Mouse (Mus musculus): ENCODE results near the gene Spata25. TPM values are rescaled to one million over a fixed set of nuclear protein-coding genes. Genes with fewer than 3 reads are reported as not detected.
"Not testable (repeated sequence)": the region's sequence is repeated elsewhere in the genome, so short reads cannot be mapped to it uniquely, and the experiment has no call there.

Gene Spata25
- total RNA-seq, 1 experiment from 2014 or later: not detected

DNA sequence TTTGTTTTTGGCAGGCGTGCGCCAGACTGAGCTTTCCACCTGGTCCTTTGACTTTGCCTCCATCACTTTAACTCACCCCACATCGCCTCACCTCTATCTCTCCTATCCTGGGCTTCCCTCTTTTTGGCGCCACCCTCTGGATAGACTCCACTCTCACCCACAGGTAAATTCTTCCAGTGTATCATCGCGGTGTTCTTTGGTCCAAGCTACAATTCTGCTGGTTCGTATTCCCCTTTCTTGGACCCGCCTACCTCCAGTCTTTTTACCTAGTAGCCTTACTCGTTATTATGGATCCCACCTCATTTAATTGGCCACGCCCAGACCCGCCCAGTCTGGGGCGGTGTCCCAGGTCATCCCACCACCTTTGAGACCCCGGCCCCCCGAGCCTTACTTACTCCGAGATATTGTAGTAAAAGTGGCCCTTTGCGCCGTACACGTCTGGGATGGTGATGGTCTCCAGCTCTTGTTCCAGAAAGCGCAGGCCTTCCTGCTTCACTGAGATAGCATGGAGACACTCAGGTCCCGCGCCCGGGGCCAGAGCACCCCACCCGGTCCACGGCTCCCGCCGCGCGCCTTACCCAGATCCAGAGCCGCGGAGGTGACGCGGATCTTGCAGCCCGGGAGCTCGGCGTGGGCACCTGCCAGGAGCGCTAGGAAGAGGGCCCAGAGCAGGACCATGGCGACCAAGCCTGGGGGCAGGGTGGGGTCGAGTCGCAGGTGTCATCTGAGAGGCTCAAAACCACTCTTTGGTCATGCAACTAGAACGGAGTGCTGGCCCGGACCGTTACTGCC lies 28.2 kb upstream of the Spata25 start:
- no peak for ATAC-seq (ENCODE audit: extremely low read depth, insufficient number of reproducible peaks, low FRiP score, poor library complexity, severe bottlenecking)

DNA sequence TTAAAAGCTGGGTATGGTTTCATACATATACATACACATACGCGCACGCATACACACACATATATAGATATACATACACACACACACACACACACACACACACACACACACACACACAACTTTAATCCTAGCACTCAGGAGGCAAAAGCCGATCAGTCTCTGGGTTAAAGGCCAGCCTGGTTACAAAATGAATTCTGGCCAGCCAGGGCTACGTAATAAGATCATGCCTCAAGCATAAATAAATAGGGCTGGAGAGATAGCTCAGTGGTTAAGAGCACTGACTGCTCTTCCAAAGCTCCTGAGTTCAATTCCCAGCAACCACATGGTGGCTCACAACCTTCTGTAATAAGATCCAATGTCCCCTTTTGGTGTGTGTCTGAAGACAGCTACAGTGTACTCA lies 27.2 kb upstream of the Spata25 start:
- not testable (repeated sequence) for ATAC-seq (ENCODE audit: extremely low read depth, insufficient number of reproducible peaks, low FRiP score, poor library complexity, severe bottlenecking)

DNA sequence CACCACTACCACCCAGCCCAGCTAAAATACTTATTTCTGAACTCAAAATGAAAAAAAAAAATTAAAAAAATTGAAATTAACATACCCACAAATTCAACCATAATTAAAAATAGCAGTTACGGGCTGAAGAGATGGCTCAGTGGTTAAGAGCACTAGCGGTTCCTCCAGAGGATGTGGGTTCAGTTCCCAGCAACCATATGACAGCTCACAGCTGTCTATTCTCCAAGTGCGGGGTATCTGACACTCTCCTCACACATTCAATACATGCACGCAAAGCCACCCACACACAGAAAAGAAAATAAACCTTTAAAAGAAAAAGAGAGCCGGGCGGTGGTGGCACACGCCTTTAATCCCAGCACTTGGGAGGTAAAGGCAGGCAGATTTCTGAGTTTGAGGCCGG lies 21.7 kb upstream of the Spata25 start:
- ATAC-seq (ENCODE audit: extremely low read depth, insufficient number of reproducible peaks, low FRiP score, poor library complexity, severe bottlenecking): 0 out of 2 replicates have a peak, but pooled peaks have one; percentile 26

DNA sequence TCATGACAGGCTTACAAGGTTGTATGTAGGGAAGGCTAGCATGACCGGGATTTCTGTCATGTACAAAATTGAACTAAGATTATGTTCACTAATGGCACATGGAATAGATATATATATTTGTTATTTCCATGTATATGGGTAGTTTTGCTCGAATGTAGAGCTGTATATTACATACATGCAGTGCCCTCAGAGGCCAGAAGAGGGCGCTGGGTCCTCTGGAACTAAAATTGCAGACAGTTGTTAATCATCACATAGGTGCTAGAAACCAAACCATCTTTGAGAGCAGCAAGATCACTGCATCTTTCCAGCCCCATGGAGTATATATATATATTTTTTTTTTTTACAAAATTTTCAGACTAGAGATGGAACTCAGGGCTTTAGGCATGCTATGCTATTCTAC lies 17.4 kb upstream of the Spata25 start:
- ATAC-seq (ENCODE audit: extremely low read depth, insufficient number of reproducible peaks, low FRiP score, poor library complexity, severe bottlenecking): no peak

DNA sequence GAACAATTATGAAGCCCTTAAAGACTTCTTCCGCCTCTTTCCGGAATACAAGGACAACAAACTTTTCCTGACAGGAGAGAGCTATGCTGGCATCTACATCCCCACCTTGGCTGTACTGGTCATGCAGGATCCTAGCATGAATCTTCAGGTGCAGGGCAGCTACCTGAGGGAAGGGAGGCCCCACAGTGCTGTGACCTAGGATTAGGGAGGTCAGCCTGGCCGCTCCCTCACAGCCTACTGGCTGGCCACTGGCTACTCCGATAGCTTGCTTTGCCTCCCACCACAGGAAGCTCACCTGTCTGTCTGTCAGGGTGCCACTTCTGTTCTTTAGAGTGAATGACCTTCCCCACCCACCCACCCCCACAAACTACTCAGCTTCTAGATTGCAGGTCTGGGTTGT lies 6.8 kb upstream of the Spata25 start:
- no peak for ATAC-seq (ENCODE audit: extremely low read depth, insufficient number of reproducible peaks, low FRiP score, poor library complexity, severe bottlenecking)

DNA sequence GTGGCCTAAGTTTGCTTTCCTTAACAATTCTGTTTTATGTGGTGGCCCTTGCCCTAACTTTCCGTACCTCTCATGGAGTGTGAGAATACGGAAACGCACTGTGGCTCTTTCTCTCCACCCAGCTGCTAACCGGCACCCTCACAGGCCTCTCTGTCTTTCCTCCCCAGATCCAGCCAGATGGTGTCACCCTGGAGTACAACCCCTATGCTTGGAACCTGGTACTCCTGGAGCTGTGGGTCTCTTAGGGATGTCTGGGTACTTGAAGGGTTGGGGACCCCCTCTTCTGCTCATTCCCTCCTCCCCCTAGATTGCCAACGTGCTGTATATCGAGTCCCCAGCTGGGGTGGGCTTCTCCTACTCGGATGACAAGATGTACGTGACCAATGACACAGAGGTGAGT lies 6.2 kb upstream of the Spata25 start:
- ATAC-seq (ENCODE audit: extremely low read depth, insufficient number of reproducible peaks, low FRiP score, poor library complexity, severe bottlenecking): no peak

DNA sequence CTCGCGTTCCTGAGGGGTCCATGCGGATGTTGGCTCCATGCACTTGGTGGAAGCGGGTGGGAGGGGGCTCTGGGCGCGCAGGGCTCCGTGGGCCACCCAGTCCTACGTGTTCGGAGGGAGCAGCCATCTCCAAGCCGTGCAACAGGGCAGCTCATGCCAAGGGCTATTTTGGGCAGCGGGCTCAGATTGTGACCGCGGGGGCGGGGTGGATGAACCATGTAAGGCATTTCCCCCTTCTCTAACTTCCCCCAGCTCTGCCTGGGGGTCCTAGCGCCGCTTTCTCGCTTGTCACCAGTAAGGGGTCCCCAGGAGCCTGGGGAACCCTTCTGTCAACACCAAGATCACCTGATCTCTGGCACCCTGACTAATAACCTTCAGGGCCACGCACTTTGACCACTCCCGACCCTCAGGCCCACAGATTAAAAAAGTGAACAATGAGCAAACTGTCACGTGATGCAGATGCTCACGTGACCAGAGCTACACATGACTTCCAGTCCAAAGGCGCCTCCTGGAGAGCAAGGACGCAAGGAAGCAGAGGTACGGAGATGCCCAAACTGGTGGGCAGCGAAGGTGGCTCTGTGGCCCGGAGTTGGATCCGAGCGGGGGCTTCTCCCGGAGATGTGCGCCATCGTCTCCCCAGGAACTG lies 5.1 kb upstream of the Spata25 start, which contains the start of gene Neurl2:
TSS of gene Neurl2 (minus strand) at position 143 of the 646 bp plus-strand sequence.
- peak; percentile 37 for ATAC-seq (ENCODE audit: extremely low read depth, insufficient number of reproducible peaks, low FRiP score, poor library complexity, severe bottlenecking)

DNA sequence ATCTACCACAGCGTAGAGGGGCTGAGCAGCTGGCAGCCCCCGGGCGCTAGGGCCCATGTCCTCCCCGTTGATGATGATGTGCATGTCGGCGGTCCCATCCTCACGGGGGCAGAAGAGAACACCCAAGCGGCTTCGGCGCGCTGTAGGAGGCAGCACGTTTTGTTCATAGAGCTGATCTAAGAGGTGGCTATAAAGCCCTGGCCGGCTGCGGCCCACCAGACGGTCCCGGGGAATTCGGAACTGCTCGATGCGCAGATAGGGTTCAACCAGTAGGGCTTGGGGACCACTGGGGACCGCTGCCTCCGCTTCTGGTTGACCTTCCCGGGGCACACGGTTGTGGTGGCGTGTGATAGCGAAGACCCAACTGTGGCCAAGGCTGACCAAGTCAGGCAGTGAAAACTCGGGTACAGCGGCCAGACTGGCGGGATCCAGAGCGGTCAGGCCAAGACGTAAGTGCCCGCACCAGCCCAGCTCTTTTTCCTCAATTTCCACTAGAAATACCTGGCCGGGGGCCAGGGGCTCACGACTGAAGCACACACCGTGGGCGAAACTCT lies 4.5 kb upstream of the Spata25 start, which contains the start of gene Ctsa:
TSS of gene Ctsa (plus strand) at position 126 of the 554 bp plus-strand sequence.
- peak; percentile 75 for ATAC-seq (ENCODE audit: extremely low read depth, insufficient number of reproducible peaks, low FRiP score, poor library complexity, severe bottlenecking)

DNA sequence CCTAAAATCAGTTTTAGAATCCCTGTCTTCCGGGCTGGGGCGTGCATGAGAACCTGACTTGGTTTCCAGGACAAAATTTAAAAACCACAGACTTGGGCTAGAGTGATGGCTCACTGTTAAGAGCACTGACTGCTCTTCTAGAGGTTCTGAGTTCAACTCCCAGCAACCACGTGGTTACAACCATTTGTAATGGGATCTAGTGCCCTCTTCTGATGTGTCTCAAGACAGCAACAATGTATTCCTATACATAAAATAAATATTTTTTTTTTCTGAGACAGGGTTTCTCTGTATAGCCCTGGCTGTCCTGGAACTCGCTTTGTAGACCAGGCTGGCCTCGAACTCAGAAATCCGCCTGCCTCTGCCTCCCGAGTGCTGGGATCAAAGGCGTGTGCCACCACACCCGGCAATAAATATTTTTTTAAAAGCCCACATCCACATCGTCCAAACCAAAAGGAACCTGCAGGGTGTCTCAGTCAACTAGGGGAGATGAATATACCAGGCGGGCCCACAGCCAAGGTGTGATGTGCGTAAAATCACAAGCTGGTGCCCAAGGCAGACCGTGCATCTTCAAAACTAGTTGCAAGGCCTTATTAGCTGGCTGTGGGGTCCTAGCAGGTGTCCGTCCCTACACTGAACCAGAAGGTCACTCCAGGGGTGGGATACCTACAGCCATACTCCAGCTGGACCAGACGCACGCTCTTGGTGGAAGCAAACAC lies 3.9 kb upstream of the Spata25 start:
- ATAC-seq (ENCODE audit: extremely low read depth, insufficient number of reproducible peaks, low FRiP score, poor library complexity, severe bottlenecking): no peak

DNA sequence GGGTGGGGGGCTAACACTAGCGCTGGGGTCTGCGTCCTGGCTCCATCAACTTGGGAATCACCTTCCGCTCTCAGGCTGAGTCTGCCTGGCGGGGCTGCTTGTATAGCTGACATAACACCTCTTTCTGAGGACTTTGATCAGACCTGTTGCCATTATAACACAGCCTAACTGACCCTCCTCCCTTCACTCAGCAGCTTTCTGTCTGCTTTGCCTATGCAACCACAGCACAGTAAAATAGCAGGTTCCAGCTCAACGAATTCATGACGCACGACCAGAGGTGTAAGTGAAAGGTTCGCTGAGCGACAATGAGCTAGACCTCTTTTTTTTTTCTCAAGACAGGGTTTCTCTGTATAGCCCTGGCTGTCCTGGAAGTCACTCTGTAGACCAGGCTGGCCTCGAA lies 2.7 kb upstream of the Spata25 start:
- ATAC-seq (ENCODE audit: extremely low read depth, insufficient number of reproducible peaks, low FRiP score, poor library complexity, severe bottlenecking): no peak

DNA sequence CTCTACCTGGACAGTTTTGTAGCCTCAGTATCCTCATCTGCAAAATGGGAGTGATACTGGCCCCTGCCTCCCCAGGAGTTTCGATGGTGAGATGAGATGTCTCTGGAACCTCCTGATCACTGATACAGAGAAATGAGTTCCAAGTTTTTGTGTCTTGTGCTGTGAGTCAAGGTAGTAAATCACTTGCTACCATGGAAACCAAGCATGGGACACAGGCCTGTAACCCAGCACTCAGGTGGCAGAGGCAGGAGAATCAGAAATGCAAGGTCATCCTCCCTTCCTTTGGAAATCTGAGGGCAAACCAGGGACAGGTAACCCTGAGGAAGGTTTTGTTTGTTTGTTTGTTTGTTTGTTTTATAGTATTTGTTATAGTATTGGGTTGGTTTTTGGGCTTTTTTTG lies 753 bp upstream of the Spata25 start:
- ATAC-seq (ENCODE audit: extremely low read depth, insufficient number of reproducible peaks, low FRiP score, poor library complexity, severe bottlenecking): no peak

DNA sequence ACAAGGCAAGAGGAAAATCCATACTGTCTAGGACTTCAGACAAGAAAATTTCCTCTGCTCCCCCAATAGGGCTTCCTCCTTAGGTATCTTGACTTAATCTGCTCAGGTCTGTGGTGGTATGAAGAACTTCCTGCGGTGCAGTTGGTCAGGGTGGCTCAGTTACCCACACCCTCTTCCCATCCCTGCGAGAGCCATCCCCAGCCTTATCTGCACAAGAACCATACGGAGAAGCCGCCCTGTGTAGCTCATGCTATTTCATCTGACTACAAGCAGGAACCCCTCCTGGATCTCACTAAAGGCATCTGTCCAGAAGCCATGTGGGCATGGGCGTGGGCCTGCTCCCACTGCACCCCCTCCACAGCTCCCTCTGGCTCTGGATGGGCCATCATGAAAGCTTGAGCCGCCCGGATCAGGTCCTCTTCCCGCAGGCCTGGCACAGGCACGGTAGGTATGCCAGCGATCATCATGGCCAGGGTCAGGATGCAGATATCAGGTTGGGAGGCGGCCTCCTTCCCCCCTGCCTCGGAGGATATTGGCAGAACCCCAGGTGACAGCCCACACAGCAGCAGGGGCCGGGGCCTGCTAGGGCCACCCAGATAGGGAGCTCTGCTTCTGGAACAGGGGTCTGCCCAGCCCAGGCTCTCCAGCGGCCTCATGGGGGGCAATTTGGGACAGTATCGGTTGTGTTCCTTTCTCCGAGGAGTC lies 1.0 kb downstream of the Spata25 start:
- no peak for ATAC-seq (ENCODE audit: extremely low read depth, insufficient number of reproducible peaks, low FRiP score, poor library complexity, severe bottlenecking)

DNA sequence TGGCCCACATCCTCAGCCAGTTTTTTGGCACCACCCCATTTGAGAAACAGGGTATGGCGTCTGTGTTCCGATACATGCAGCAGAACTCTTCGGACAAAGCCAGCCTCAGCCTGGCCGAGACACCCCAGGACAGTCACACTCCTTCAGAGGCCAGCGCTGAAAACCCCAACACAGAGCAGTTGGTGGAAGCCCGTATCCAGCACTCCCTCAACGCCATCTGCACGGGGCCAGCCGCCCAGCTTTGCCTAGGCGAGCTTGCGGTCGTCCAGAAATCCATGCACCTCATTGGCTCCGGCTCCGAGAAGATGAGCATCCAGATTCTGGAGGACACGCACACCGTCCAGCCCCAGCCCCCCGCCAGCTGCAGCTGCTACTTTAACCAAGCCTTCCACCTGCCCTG lies 2.8 kb downstream of the Spata25 start:
- no peak for ATAC-seq (ENCODE audit: extremely low read depth, insufficient number of reproducible peaks, low FRiP score, poor library complexity, severe bottlenecking)

DNA sequence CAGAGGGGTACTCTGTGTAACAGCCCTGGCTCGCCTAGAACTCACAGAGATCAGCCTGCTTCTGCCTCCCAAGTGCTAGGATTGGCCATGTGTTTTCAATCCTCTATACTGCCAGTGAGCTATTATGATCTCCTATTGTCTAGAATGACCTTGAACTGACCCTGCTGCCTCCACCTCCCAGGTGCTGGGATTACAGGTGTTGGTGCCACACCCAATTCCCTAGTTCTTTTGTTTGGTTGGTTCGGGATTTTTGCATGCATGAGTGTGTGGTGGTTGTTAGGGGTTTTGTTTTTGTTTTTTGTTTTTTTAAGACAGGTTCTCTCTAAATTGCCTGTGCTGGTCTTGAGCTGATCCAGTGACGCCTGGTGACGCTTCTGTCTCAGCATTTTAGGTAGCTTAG lies 4.4 kb downstream of the Spata25 start:
- no peak for ATAC-seq (ENCODE audit: extremely low read depth, insufficient number of reproducible peaks, low FRiP score, poor library complexity, severe bottlenecking)

DNA sequence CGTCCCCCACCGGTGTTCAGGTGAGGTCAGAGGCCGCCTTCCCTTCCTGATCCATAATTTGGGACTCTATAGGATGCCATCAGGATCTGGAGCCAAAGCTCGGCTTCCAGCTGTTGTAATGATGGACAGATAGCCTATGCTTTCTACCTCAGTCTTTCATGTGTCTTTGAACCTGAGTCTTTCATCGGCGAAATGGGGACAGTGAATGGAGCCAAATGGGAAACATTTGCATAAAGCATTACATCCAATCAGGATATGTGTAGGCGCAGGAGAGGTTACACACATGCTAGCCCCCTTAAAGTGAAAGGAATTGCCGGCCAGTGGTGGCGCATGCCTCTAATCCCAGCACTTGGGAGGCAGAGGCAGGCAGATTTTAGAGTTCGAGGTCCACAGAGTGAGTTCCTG lies 5.2 kb downstream of the Spata25 start:
- no peak for ATAC-seq (ENCODE audit: extremely low read depth, insufficient number of reproducible peaks, low FRiP score, poor library complexity, severe bottlenecking)

DNA sequence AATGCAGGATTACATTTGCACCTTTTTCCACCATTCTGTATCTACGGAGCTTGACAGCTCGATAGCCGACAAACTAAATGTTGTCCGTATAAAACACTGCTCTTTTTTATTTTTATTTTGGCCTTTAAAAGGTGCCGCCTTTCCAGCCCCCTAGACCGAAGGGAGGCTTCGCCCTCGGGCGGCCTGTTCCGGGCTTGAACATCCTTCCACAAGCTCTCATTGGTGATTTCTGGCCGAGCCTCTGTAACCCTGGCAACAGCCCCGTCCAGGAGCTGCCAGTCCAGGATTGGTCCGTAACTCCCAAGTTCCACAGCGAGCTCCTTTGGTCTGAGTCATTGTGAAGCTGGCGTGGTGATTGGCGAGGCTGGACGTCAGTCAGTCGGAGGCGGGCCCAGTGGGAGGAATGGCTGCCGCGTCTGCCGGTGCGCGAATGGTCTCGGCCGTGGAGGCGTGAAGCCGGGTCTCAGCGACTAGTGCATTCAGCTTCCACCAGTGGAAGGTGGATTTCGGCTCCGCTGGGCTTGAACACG lies 5.6 kb downstream of the Spata25 start, which contains the start of gene Zswim1:
TSS of gene Zswim1 (plus strand) at position 51 of the 530 bp plus-strand sequence.
- peak; percentile 98 for ATAC-seq (ENCODE audit: extremely low read depth, insufficient number of reproducible peaks, low FRiP score, poor library complexity, severe bottlenecking)

DNA sequence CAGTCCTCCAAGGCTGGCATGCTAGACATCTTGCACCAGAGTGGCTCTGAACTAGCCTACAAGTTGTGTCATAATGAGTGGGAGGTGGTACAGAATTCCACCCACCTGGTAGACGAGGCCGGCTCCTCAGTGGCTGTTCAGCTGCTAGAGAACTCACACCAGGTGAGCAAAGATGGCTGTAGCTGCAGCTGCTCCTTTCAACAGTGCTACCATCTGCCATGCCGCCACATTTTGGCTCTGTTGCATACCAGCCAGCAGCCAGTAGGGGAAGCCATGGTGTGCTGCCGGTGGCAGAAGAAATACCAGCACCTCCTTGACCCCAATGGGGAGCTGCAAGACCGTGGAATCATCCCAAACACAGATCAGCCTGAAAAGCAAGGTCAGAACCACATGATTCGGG lies 7.3 kb downstream of the Spata25 start:
- ATAC-seq (ENCODE audit: extremely low read depth, insufficient number of reproducible peaks, low FRiP score, poor library complexity, severe bottlenecking): no peak

DNA sequence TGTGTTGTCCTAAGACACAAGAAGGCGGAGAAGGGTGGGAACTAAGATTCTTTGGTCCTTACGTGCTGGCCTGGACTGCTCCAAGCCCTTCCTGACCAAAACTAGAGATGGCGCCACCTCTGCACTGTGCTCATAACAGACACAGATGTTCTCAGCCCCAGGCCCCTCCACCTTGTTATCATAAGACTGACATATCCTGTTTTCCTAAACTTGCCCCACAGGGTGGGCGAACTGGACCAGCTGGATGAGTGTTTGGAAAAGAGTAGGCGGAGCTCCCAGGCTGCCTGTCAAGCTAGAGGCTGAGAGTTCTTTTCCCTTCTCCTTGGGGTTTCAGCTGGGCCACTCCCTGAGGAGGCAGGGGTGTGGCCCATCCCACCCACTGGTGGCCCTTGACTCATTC lies 10.6 kb downstream of the Spata25 start:
- no peak for ATAC-seq (ENCODE audit: extremely low read depth, insufficient number of reproducible peaks, low FRiP score, poor library complexity, severe bottlenecking)

DNA sequence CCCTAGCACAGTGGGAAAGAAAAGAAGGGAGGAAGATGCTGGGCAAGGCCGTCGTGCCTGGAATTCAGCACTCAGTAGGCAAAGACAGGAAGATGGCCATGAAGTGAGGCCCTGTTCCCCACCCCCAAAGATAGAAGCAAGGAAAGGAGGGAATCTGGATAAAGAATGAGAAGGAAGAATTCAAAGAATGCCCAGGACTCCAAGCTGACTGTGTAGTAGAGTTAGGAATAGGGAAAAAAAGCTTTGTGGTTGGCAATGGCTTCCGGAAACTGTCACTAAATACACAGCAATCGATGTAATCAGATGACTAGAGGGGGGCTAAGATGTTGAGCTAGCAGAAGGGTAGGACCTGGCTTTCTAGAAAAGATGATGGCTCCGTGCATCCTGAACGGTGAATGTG lies 11.1 kb downstream of the Spata25 start:
- ATAC-seq (ENCODE audit: extremely low read depth, insufficient number of reproducible peaks, low FRiP score, poor library complexity, severe bottlenecking): no peak

Measured in neutrophil, adult 5-6 weeks (primary cell).